Mouse (Mus musculus) heart, postnatal 0 days (tissue): Measurements from ENCODE around the gene Sar1a. TPM values are rescaled to one million over a fixed set of nuclear protein-coding genes. Genes with fewer than 3 reads are reported as not detected.

Experiments used
- ATAC-seq: fragments of 200-750 bp; cut with Nextera tagmentation; 2 replicates; pipeline ENCODE4 v1.8.0; 2017; ENCODE audit warnings: low read depth, moderate number of reproducible peaks, moderate library complexity; ENCODE audit not compliant: insufficient read depth
- DNase-seq: peaks from one replicate; pipeline ENCODE4 v3.0.0-alpha.2; 2016; ENCODE audit warnings: low spot score
- H3K27ac ChIP-seq: fragments of 300-500 bp; sonication (generic); 2 replicates; pipeline ENCODE4 v1.5.1; 2014; ENCODE audit warnings: low read depth, mild to moderate bottlenecking
- H3K27me3 ChIP-seq: fragments of 300-500 bp; sonication (generic); 2 replicates; pipeline ENCODE4 v1.6.1; 2014; ENCODE audit warnings: low read length, mixed read lengths; ENCODE audit not compliant: control insufficient read depth, insufficient read depth
- H3K36me3 ChIP-seq: fragments of 300-500 bp; sonication (generic); replicated peaks from 2 replicates; pipeline ENCODE4 v1.6.1; 2014; ENCODE audit warnings: low read length, mixed read lengths; ENCODE audit not compliant: control insufficient read depth, insufficient read depth
- H3K4me1 ChIP-seq: fragments of 300-500 bp; sonication (generic); 2 replicates; pipeline ENCODE4 v1.6.1; 2014; ENCODE audit warnings: antibody characterized with exemption; ENCODE audit not compliant: control insufficient read depth, insufficient read depth
- H3K4me2 ChIP-seq: fragments of 300-500 bp; sonication (generic); 2 replicates; pipeline ENCODE4 v1.6.1; 2014; ENCODE audit warnings: low read depth, mild to moderate bottlenecking, low read length, moderate library complexity
- H3K4me3 ChIP-seq: fragments of 300-500 bp; sonication (generic); 2 replicates; pipeline ENCODE4 v1.5.1; 2014; ENCODE audit warnings: low read depth, low read length
- H3K9ac ChIP-seq: fragments of 300-500 bp; sonication (generic); replicated peaks from 2 replicates; pipeline ENCODE4 v1.6.1; 2014; ENCODE audit warnings: low read depth, low read length, mixed read lengths
- H3K9me3 ChIP-seq: fragments of 300-500 bp; sonication (generic); replicated peaks from 2 replicates; pipeline ENCODE4 v1.6.1; 2016; ENCODE audit warnings: low read length; ENCODE audit not compliant: control insufficient read depth
- CTCF ChIP-seq: IDR thresholded peaks from 2 replicates; pipeline ENCODE4 v1.5.1; 2016; ENCODE audit warnings: antibody characterized with exemption, control low read depth, low read depth
- EP300 ChIP-seq: IDR thresholded peaks from 2 replicates; pipeline ENCODE4 v1.6.1; 2016; ENCODE audit warnings: antibody characterized with exemption, low read depth
- WGBS: fragments of 180-500 bp; shearing (Covaris S2); extraction: QIAGEN DNeasy Blood & Tissue Kit; methylation state at CpG from one replicate; pipeline ENCODE4 v1.1.7; 2014; 5-methylcytosine and 5-hydroxymethylcytosine counted together
- polyA plus RNA-seq: library from polyadenylated mRNA; unstranded; fragments of >200 nt; fragmentation: Nextera tagmentation; extraction: Ambion mirVana; gene quantifications from 2 replicates; pipeline ENCODE4 v1.2.1, GENCODE M21; 2015
- total RNA-seq: library from RNA; depleted of rRNA; stranded (reverse); fragments of >200 nt; gene quantifications from 2 replicates; pipeline ENCODE4 v1.2.3, GENCODE M21; 2014; ENCODE audit warnings: low replicate concordance

Gene Sar1a
- total and polyA plus RNA-seq, 2 experiments from 2014 or later, result 137 to 151 TPM

- Histone ChIP-seq H3K27me3 (no peaks in the 10 kb centered on the region), H3K4me2 (no peak overlapping the region), H3K9me3 (no peaks in the 10 kb centered on the region), H3K27ac (peak overlapping the region; percentile 35; the same call in 1 of the 2 replicates), H3K4me3 (no peak overlapping the region), H3K9ac (no peak overlapping the region), H3K36me3 (peaks cover 81% of the 10 kb centered on the region), H3K4me1 (no peaks in the 10 kb centered on the region)
- DNase-seq, result no peak
- TF ChIP-seq EP300, result no peak
- 53% methylated on average over 8 of the region's 8 CpGs for WGBS
- ATAC-seq, result peak; percentile 39; the same call in 1 of the 2 replicates
These were observed 9.3 kb downstream of the Sar1a start for GRCm38 (mm10) chr10:61689405-61689804.

- Histone ChIP-seq H3K9me3 (no peaks in the 10 kb centered on the region), H3K4me3 (no peak overlapping the region), H3K4me1 (peaks cover 11% of the 10 kb centered on the region), H3K36me3 (peaks cover 45% of the 10 kb centered on the region), H3K27me3 (no peaks in the 10 kb centered on the region), H3K27ac (no peak overlapping the region), H3K4me2 (no peak overlapping the region), H3K9ac (no peak overlapping the region)
- ATAC-seq, result no peak
- 77% methylated on average over 4 of the region's 4 CpGs for WGBS
- TF ChIP-seq EP300 (no peak), CTCF (no peak)
- DNase-seq, result no peak
These were observed 13.5 kb downstream of the Sar1a start for GRCm38 (mm10) chr10:61693563-61693962.

- peaks cover 40% of the 10 kb centered on the region for H3K36me3 ChIP-seq
- peak within 1 kb of the TSS; percentile 99 for H3K4me3 ChIP-seq
- no peaks in the 10 kb centered on the region for H3K27me3 ChIP-seq
- peak within 1 kb of the TSS; percentile 69 for H3K9ac ChIP-seq
- no peaks in the 10 kb centered on the region for H3K9me3 ChIP-seq
- peak within 1 kb of the TSS; percentile 100 for H3K4me2 ChIP-seq
- ATAC-seq (peak; percentile 97), DNase-seq (peak; percentile 97)
- peak within 1 kb of the TSS; percentile 52 for H3K27ac ChIP-seq
- TF ChIP-seq EP300 (no peak), CTCF (peak; percentile 36)
- WGBS, result under 1% methylated on average over 42 of the region's 42 CpGs
- H3K4me1 ChIP-seq, result peaks cover 11% of the 10 kb centered on the region
These were observed 15.0 kb downstream of the Sar1a start, which contains the start of gene Tysnd1 for GRCm38 (mm10) chr10:61694870-61695670. TSS of gene Tysnd1 (plus strand) at chr10:61695514.

GRCm38 (mm10) chr10:61695703-61696559 is 15.8 kb downstream of the Sar1a start:
- peak overlapping the region; percentile 100 for H3K4me2 ChIP-seq
- H3K27ac ChIP-seq, result 0 out of 2 replicates have a peak overlapping the region, but pooled peaks have one; percentile 43
- under 1% methylated on average over 83 of the region's 111 CpGs for WGBS
- TF ChIP-seq CTCF, result no peak
- no peak for TF ChIP-seq EP300
- H3K4me3 ChIP-seq, result peak overlapping the region; percentile 99
- H3K27me3 ChIP-seq, result no peaks in the 10 kb centered on the region
- peaks cover 31% of the 10 kb centered on the region for H3K36me3 ChIP-seq
- peaks cover 11% of the 10 kb centered on the region for H3K4me1 ChIP-seq
- DNase-seq, result no peak
- peak overlapping the region; percentile 69 for H3K9ac ChIP-seq
- ATAC-seq, result no peak; the same call in 1 of the 2 replicates
- H3K9me3 ChIP-seq, result no peaks in the 10 kb centered on the region

- H3K4me2 ChIP-seq, result peak overlapping the region; percentile 100
- ATAC-seq (no peak), DNase-seq (no peak)
- H3K4me1 ChIP-seq, result peaks cover 11% of the 10 kb centered on the region
- peak overlapping the region; percentile 99 for H3K4me3 ChIP-seq
- H3K27ac ChIP-seq, result no peak overlapping the region
- H3K9ac ChIP-seq, result peak overlapping the region; percentile 69
- H3K9me3 ChIP-seq, result no peaks in the 10 kb centered on the region
- no peaks in the 10 kb centered on the region for H3K27me3 ChIP-seq
- H3K36me3 ChIP-seq, result peaks cover 30% of the 10 kb centered on the region
- TF ChIP-seq EP300 (no peak), CTCF (no peak)
- WGBS, result 10% methylated on average over 19 of the region's 19 CpGs
These were observed 16.4 kb downstream of the Sar1a start for GRCm38 (mm10) chr10:61696560-61696823.
